Mouse (Mus musculus): ENCODE measurements around the gene Mrpl33. TPM values are rescaled to one million over a fixed set of nuclear protein-coding genes. Genes with fewer than 3 reads are reported as not detected.
"Not testable (repeated sequence)": the region's sequence is repeated elsewhere in the genome, so short reads cannot be mapped to it uniquely, and the experiment has no call there.

Gene Mrpl33
- 100 to 1,000 TPM; 312 to 319 TPM for total RNA-seq (2021)

DNA sequence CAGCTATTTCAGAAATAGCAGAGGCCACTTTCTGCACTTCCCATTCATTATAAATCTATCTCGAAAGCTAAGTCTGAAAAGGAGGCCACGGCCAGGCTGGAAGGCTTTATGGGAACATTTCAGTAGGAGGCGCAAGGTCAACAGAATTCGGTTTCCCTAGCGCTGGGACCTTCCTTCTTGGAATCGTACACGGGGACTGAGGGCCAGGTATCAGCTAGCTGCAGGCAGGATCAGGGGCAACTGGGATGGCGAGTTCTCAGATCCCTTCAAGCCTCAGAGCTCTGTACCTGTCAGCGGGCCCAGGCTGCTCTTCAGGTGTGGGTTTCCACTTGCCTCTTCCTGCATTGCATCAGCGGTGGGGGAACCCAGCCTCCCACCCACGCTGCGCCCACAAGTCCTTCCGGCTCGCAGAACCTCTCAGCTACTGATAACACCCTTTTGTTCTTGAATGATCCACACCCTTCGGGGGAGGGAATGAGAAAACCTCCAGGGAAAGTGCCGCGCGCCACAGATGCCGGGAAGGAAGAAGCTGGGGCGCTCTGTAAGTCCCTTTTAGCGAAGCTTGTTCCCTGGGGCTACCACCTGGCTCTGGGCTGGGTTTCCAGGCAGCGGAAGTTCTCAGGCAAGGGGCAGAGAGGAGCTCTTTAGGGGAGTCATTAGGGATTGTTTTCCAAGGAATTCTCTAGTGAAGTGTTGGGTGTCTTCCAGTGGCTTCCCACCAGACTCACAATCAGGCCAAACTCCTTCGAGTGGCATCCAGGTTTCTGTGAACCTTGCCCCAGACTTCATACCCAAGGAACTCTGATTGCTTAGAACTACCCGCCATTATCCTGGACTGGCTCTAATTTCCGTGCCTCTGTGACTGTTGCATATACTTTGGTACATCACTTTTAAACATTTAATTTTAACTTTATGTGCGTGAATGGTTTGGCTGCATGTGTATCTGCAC, at the start of gene Mrpl33:
Gene Mrpl33 (plus strand): TSS at position 455 of the 949 bp plus-strand sequence.
- intact Hi-C loops (cut with DNase I): loop anchor here (5.0 to 10.0 kb wide), 2 partner anchors 34 to 548 kb away; no protein-coding TSS in a partner anchor
- peak; percentile 39 for DNase-seq (ENCODE audit: low spot score)

DNA sequence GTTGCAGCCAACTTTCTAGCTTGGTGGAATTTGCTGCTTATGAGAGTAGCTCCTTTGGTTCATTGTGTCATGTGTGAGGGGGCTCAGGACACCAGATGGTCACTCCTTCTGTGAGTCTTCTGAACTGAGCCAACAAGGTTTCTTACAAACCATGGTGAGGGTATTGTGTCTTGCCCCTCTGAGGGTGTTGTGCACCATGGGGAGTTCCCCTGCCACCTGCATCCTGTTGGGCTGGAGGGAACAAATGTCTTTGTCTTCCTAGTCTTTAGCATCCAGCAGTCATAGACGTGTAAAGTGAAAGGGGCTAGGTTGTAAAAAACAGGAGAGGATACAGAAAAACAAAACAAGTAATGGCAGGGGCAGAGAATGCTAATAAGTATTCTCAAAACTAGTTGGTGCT, 37.3 kb upstream of the Mrpl33 start:
- intact Hi-C loops (cut with DNase I): no loop called here
- DNase-seq (ENCODE audit: low spot score): no peak

DNA sequence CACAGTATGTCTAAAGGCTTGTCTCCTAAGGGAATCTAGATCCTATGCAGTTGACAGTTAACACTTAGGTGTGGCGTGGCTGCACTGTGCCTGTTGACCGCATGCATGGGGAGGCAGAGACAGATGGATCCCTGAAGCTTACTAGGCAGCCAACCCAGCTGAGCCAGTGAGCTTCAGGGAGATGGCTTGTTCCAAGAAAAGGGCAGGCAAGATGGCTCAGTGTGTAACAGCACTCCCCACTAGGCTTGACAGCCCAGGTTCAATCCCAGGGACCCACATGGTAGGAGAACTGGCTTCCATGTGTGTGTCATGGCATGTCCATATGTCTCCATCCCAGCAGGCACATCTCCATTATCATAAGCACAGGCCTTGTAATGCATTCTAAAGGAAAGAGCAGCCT, 36.4 kb upstream of the Mrpl33 start:
- DNase-seq (ENCODE audit: low spot score): no peak
- intact Hi-C loops (cut with DNase I): loop anchor here (5.0 kb wide), 2 partner anchors 37 to 367 kb away; partner anchors contain the start of gene Mrpl33

DNA sequence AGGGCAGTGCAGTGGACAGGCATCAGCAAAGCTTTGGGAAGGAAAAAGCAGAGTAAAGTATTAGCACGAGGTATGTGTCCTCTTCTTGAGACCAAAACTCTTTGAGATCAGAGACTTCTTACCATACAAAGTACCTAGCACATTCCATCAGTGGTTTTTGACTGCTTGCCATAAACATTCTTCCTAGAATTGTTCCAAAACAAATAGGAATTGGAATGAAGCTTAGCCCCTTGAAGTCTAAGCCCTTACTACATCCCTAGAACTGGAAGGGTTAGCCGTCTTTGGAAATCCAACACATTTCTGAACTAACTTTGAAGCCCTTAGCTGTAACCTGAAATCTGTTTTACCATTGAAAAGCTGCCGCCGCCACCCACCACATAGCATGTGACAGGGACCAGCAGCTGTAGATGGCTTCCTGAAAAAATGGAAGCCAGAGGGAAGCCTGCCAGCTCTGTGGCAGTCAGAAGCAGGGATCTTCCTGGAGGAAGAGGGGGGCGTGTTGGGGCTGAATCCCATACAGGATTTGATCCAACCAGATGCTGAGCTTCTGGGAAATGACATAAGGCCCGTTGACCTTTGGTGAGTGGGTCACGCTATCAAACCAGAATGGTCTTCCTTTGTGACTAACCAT, 34.6 kb upstream of the Mrpl33 start:
- intact Hi-C loops (cut with DNase I): loop anchor here (2.0 to 5.0 kb wide), 5 partner anchors 35 to 635 kb away; partner anchors contain the start of gene Mrpl33
- peak; percentile 36 for DNase-seq (ENCODE audit: low spot score)

DNA sequence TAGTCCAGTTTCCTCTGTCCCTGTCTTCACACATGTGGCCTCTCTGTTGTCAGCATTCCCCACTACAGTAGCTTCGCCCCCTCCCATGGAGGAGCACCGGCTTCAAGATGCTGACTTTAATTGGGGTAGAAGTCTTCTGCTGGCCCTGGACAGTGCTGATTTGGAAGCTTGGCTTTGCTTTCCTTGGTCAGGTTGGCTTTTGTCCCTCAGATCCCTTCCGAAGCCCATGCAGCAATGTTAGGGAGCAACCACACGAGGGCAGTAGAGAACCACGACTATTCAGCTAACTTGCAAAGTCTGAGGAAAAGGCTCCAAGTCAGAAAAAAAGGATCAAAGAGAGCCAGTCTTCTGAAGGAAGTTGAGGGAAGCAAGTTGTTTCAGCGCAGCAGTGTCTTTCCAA, 33.2 kb upstream of the Mrpl33 start:
- intact Hi-C loops (cut with DNase I): loop anchor here (2.0 to 5.0 kb wide), 5 partner anchors 34 to 633 kb away; partner anchors contain the start of gene Mrpl33
- DNase-seq (ENCODE audit: low spot score): peak; percentile 42

DNA sequence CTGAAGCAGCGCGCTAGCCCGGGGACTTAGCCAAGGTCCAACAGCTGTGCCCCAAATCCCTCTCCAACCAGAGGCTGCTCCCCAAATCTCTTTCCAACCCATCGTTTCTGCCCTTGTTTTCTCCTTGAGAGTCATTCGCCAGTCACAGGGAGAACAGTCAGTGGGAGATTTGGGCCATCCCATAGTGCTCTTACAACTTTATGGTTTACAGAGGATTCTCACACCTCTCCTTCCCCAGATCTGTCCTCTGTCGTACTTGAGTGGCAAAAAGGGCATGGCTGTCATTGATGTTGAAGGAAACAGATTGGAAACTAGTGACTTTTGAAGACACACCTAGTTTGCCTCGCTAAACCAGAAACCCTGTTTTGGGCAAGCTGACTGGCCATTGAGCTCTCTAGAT, 32.8 kb upstream of the Mrpl33 start:
- intact Hi-C loops (cut with DNase I): loop anchor here (2.0 to 5.0 kb wide), 5 partner anchors 33 to 633 kb away; partner anchors contain the start of gene Mrpl33
- no peak for DNase-seq (ENCODE audit: low spot score)

DNA sequence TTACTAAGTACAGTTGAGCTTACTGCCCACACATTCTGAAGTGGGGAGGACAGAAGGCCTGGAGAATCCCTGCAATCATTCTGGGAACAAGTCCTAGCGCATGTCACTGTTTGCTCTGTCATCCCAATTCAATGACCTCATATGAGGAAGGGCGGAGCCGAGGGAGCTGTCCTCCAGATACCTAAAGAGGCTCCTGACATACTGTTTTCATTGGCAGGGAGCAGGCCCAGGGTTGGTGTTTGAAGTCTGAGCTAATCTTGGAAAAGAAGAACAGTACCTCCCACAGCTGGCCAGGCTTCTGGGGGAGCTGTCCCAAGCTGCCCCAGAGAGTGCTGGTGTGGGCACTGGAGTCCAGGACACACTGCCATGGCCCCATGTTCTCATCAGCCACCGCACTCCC, 31.8 kb upstream of the Mrpl33 start:
- peak; percentile 65 for DNase-seq (ENCODE audit: low spot score)
- intact Hi-C loops (cut with DNase I): loop anchor here (5.0 kb wide), 2 partner anchors 32 to 362 kb away; partner anchors contain the start of gene Mrpl33

DNA sequence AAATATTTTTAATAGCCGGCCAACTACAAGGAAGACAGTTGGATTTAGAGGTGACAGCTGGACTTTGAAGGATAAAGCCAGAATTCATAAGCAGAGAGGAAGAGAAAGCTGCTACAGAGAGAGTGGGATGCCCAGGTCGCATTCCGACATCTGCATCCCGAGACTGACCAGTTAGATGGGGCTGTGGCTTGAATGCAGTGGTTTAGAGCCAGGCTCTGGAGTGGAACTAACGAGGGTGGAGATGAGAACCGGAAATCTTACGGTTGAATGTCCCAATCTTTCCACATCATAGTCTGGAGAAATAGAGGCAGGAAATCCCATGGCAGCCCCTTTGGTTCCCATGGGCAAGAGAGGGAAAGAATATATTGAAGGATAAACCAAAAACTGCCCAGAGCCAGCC, 30.7 kb upstream of the Mrpl33 start:
- DNase-seq (ENCODE audit: low spot score): no peak
- intact Hi-C loops (cut with DNase I): loop anchor here (2.0 kb wide), 1 partner anchor 131 kb away; the partner anchor contains the start of genes Babam2 and Rbks

DNA sequence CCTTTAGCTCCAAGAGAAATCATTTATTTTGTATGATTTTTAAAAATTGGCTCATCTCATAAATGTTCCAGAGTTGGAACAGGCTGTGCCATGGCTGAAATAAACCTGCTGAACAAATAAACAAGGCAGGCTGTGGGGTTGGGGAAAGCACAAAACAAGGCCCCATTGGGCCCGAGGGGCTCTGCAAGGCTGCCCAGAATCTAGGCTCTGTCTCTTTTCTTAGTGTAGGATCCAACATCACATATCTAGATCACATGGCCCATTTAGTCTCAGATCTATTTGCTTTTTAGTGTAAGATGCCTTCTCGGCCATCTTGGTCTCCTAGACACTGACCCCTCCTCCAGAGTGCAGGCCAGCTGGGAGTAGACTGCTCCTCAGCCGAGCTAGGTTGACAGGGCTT, 30.3 kb upstream of the Mrpl33 start:
- DNase-seq (ENCODE audit: low spot score): no peak
- intact Hi-C loops (cut with DNase I): loop anchor here (2.0 kb wide), 1 partner anchor 130 kb away; the partner anchor contains the start of genes Babam2 and Rbks

DNA sequence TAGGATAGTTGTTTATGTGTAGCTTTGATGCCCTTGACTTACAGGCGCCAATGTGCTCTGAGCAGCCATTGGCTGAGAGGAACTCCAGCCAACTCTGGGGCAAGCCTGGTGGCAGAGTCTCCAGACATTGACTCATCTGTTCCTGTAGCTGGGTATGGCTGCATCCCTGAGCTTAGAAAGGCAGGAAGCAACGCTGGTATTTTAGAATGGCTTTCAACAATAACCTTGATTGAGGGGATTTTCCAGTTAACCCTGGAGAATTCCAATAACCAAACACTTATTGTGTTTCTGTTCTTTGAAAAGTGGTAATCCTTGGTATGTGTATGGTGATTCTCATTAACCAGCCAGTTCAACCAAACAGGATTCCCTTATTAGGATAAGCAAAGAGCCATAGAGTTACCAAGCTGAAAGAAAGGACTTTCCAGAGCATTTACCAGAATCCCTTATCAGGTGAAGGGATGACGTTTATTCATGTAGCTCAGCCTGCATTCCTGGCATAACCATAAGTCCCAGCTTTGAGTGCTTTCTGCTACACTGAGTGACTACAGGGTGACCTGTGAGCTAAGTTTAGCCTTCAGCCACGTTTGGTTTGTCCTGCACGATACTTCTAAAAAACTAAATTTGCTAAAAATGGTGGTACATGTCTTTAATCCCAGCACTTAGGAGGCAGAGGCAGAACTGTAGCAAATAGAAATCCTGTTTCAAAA, 28.6 kb upstream of the Mrpl33 start:
- no peak for DNase-seq (ENCODE audit: low spot score)
- intact Hi-C loops (cut with DNase I): loop anchor here (2.0 kb wide), 1 partner anchor 129 kb away; the partner anchor contains the start of genes Babam2 and Rbks

DNA sequence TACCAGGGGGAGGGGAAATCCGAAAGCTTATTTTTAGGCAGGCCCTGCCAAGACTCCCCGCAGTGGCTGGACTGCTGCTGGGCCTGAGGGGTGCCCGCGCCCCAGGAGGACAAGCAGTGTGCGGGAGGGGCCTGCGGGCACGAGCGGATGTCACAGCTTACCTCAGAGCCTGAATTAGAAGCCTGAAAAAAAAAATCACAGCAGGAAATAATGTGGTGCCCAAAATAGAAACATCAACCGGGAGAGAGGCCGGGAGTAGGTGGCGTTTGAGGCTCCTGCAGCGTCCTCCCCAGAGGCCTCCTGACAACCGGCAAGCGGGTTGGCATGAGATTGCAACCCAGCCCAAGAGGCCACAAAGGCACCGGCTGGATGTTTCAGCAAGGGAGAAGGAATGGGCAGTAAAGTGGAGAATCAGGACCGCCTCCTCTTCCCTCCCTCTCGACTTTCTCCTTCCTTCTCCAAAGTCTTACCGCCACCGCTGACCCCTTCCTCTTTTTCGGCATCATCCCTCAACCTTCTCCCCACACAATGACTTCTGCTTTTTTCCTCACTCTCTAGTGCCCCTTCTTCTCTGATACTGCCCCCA, 25.6 kb upstream of the Mrpl33 start:
- intact Hi-C loops (cut with DNase I): no loop called here
- peak; percentile 63 for DNase-seq (ENCODE audit: low spot score)

DNA sequence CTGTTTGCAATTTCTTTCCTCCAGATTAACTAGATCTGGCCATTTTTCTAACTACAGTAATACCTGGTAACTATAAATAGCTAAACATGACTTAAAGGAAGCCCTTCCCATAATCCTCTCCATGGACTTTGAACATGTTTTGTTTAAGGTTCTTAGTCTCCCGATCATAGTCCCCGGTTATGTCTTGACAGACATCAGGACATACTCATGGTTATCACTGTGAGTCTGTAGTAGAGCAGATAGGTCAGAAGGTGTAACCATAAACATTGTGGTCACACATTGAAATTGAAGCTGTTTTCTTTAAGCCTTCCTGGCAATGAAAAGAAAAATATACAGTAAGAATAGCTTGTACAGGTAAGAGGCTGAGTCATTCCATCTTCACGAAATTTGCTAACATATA, 23.0 kb upstream of the Mrpl33 start:
- intact Hi-C loops (cut with DNase I): no loop called here
- DNase-seq (ENCODE audit: low spot score): no peak

DNA sequence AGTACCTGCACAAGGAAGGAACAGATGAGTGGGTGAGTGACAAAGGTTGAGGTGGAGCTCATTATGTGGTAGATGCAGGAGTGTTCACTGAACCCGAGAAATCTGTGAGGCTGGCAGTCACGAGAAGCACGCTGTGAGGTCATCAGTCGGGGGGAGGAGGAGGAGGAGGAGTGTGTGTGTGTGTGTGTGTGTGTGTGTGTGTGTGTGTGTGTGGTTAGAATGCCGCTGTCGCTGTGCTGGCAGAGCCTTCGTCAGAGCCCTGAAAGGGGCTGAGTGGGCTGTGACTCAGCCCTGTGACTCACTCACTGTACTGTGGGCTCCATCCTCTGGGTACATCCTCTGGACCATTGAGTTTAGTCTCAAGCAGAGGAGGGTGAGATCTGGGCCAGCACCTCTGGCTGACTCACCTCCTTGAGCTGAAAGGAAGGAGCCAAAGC, 20.2 kb upstream of the Mrpl33 start:
- intact Hi-C loops (cut with DNase I): no loop called here
- peak; percentile 31 for DNase-seq (ENCODE audit: low spot score)

DNA sequence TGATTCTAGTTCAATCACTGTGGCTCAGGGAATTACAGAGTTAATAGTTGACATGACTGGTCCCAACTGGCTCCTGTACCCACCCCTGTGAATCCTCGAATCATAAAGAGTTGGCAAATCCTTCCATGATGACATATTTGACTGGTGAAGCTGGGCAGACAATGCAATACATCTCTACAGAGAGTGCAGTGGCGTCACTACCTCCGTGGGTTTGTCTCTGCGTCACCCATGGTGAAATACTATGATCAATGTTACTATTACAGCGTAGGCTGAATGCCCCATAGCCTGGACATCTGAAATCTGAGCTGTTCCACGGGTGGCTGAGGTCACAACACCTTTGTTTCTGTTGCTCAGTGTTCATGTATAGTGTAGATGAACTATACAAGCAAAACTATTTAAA, 15.5 kb upstream of the Mrpl33 start:
- DNase-seq (ENCODE audit: low spot score): no peak
- intact Hi-C loops (cut with DNase I): no loop called here

DNA sequence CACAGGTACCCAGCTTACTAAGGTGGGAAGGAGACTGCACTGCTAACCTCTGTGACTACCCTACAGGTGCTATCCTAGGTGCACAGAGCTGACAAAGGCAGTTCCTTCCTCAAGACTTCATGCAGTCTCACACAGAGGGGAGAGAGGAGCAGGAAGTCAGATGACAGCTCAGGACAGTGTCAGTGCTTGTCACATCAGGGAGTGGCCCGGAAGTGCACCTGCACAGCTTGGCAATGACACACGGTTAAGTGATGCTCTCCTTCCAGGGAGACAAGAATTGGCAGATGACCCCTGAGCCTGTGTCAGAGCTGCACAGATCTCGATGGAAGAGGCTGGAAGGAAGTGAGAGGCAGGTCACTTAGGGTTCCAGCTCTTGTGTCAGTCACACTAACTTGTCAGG, 14.8 kb upstream of the Mrpl33 start:
- DNase-seq (ENCODE audit: low spot score): no peak
- intact Hi-C loops (cut with DNase I): no loop called here

DNA sequence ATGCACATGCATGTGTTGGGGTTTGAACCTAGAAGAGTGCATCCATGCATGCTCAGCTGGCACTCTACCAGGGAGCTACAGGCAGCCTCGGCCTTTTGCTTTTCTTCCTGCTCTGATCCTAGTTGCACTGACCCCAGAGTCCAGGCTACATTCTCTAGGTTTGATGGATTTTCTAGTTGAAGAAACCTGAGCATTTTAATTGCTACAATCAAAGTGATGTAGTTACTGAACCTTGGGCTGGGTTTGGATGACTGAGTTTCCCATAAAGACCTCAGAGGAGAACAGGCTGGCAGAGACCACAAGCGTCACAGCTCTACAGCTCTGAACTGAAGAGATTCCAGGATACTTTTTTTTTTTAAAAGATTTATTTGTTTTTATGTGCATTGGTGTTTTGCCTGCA, 13.5 kb upstream of the Mrpl33 start:
- no peak for DNase-seq (ENCODE audit: low spot score)
- intact Hi-C loops (cut with DNase I): no loop called here

DNA sequence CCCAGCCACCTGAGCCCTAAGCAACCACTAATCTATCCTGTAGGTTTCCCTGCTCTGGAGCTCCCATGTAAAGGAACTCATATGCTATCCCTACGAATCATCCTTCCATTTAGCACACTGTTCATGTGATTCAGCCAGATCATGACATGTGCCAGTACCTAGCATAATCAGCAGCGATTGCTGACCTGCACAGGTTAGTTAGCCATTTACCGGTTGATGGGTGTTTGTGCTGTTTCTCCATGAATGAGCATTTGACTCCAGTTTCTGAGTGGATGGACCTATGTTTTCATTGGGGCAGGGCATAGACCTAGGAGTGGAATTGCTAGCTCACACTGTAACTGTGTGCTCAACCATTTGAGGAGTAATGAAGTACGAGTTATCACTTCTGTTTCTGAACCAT, 11.2 kb upstream of the Mrpl33 start:
- intact Hi-C loops (cut with DNase I): no loop called here
- no peak for DNase-seq (ENCODE audit: low spot score)

DNA sequence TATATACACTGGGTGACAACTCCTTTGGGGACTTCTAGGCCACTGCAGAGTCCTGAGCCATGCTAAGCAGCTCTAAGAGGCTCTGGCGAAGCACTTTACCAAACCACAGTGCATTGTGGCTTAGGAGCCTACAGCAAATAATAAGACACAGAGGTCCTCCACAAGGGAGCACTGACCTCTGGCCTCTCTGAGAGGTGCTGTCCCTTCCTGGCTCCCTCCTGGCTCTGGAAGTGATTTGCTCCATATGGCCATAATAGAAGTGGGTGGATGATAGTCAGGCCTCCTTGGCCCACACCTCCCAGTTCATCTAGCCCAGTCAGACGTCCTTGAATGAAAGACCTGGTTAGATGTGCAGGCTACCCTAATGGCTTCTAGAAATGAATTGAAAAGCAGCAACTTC, 8.7 kb upstream of the Mrpl33 start:
- no peak for DNase-seq (ENCODE audit: low spot score)
- intact Hi-C loops (cut with DNase I): no loop called here

DNA sequence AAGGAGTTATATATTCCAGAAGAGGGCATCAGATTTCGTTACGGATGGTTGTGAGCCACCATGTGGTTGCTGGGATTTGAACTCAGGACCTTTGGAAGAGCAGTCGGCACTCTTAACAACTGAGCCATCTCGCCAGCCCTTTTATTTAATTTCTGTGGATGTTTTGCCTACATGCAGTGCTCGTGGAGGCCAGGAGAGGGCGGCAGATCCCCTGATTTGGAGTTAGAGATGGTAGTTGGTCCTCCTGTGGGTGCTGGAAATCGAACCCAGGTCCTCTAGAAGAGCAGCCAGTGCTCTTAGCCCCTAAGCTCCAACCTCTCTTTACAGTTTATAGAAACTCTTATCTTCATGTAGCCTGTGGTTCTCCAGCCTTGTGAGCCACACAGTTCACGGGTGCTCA, 8.1 kb upstream of the Mrpl33 start:
- intact Hi-C loops (cut with DNase I); DNase-seq (ENCODE audit: low spot score): not testable (repeated sequence)

Data from heart, postnatal 25 days (tissue).